Mouse (Mus musculus) layer of hippocampus, adult 2 months (tissue): ENCODE measurements around the gene Mmab. TPM values are rescaled to one million over a fixed set of nuclear protein-coding genes. Genes with fewer than 3 reads are reported as not detected.

Experiments
- DNase-seq, 2 experiments: peaks; one replicate each; pipeline ENCODE4 v3.0.0; 2022; ENCODE audit warnings: low spot score in 2 of 2
- H3K27ac ChIP-seq: fragments of 200-600 bp; 2 replicates; pipeline ENCODE4 v1.8.1; 2022
- H3K4me3 ChIP-seq: fragments of 200-600 bp; 2 replicates; pipeline ENCODE4 v1.8.1; 2022; ENCODE audit warnings: mild to moderate bottlenecking
- CTCF ChIP-seq: fragments of 200-600 bp; conservative IDR thresholded peaks from 2 replicates; pipeline ENCODE4 v1.8.1; 2022; ENCODE audit warnings: antibody characterized with exemption, mild to moderate bottlenecking, moderate library complexity
- microRNA-seq, 2 experiments: library from miRNA; unstranded; fragments of <30 nt; microRNA quantifications; one replicate each; pipeline ENCODE4 v1.2.0; 2021
- total RNA-seq, 2 experiments: library from RNA; stranded (reverse); gene quantifications; 2 replicates each; pipeline ENCODE4 v1.2.3; 2021

Mmab gene
- total RNA-seq, 2 experiments from 2014 or later, result 18.6 to 20.4 TPM

- no peak overlapping the region for H3K4me3 ChIP-seq
- H3K27ac ChIP-seq, result no peak overlapping the region
- peak in 1 of 2 experiments; percentile 41 for DNase-seq
- TF ChIP-seq CTCF, result peak; percentile 87
Measured at GRCm38 (mm10) chr5:114383184-114383904, 60.5 kb downstream of the Mmab start.

Small RNA genes within 50 kb of the gene (microRNA-seq; reads per million reads assigned to microRNA genes)
- gene Mir7027, result 0 to 0.37 reads per million in 2 experiments

Other genes with a start within 250 kb of the Mmab start
- not detected for gene Foxn4, start 170.3 kb downstream of the Mmab start, total RNA-seq
- 1 to 10 TPM; 3.8 to 5.6 TPM for gene Myo1h, start 154.9 kb downstream of the Mmab start, total RNA-seq
- 10 to 100 TPM; 51.5 to 51.7 TPM for gene Kctd10, start 63.6 kb downstream of the Mmab start, total RNA-seq
- gene Ube3b, start 63.5 kb downstream of the Mmab start, total RNA-seq, result 10 to 100 TPM; 80.8 to 85.6 TPM
- 10 to 100 TPM; 24.8 to 25.7 TPM for gene Mvk, start 209 bp upstream of the Mmab start, total RNA-seq
- 1 to 10 TPM; 3.5 to 4.1 TPM for gene Fam222a, start 124.0 kb upstream of the Mmab start, total RNA-seq
- 1 to 10 TPM; 2.0 to 2.3 TPM for gene Trpv4, start 214.4 kb upstream of the Mmab start, total RNA-seq
- gene Gltp, start 246.9 kb upstream of the Mmab start, total RNA-seq, result 10 to 100 TPM; 23.6 to 27.3 TPM